Mouse (Mus musculus) testis, adult 2 months (tissue): ENCODE results near the gene Dedd2. TPM values are rescaled to one million over a fixed set of nuclear protein-coding genes. Genes with fewer than 3 reads are reported as not detected.

Source experiments
- H3K27ac ChIP-seq: fragments of 200-500 bp; 2 replicates; pipeline ENCODE4 v1.5.1; 2012; ENCODE audit warnings: low read depth, low read length; ENCODE audit not compliant: control insufficient read depth, insufficient read depth
- H3K27me3 ChIP-seq: fragments of 200-500 bp; 2 replicates; pipeline ENCODE4 v1.6.1; 2012; ENCODE audit warnings: mild to moderate bottlenecking, low read length, moderate library complexity; ENCODE audit not compliant: control insufficient read depth, insufficient read depth
- H3K36me3 ChIP-seq: fragments of 200-500 bp; 2 replicates; pipeline ENCODE4 v1.6.1; 2012; ENCODE audit warnings: mild to moderate bottlenecking, low read length; ENCODE audit not compliant: control insufficient read depth, insufficient read depth
- H3K4me1 ChIP-seq: fragments of 200-500 bp; 2 replicates; pipeline ENCODE4 v1.6.1; 2012; ENCODE audit warnings: low read length; ENCODE audit not compliant: control insufficient read depth, insufficient read depth
- H3K4me3 ChIP-seq: fragments of 200-500 bp; 2 replicates; pipeline ENCODE4 v1.5.1; 2012; ENCODE audit warnings: low read depth, mild to moderate bottlenecking, low read length, moderate library complexity, mixed read lengths; ENCODE audit not compliant: control insufficient read depth
- CTCF ChIP-seq: fragments of 200-500 bp; IDR thresholded peaks from 2 replicates; pipeline ENCODE4 v1.5.1; 2012; ENCODE audit warnings: low read depth, mild to moderate bottlenecking, inconsistent platforms, low read length, moderate library complexity; ENCODE audit not compliant: control insufficient read depth, insufficient read depth, insufficient replicate concordance
- POLR2A ChIP-seq: fragments of 200-500 bp; IDR thresholded peaks from 2 replicates; pipeline ENCODE4 v1.6.1; 2012; ENCODE audit warnings: low read depth, mild to moderate bottlenecking, inconsistent platforms, low read length, moderate library complexity; ENCODE audit not compliant: control insufficient read depth
- polyA plus RNA-seq: library from polyadenylated mRNA; depleted of rRNA; stranded (reverse); fragments of >200 nt; gene quantifications from 2 replicates; pipeline ENCODE4 v1.2.3, GENCODE M21; 2012

Gene Dedd2
- polyA plus RNA-seq, 1 experiment: 26.0 TPM

DNA sequence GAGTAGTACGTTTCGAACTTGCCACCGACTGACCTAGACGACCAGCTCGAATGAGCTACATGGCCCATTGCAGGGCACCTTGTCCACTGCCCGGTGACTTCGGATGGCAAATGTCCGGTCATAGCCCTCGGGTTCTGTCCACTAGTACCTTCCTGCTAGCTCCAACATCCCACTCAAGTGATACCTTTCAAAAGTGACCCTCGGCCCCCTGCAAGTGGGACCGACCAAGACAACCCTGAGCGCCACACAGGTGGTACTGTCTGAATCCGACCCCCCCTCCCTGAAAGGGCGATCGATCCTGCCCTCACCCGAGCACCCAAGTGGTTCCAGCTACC, 1.0 kb downstream of the Dedd2 start:
- Histone ChIP-seq H3K36me3 (no peaks in the 10 kb centered on the region), H3K27me3 (no peaks in the 10 kb centered on the region), H3K27ac (peak overlapping the region; percentile 93), H3K4me1 (peaks cover 30% of the 10 kb centered on the region), H3K4me3 (peak overlapping the region; percentile 91)
- TF ChIP-seq POLR2A (no peak; the same call in 1 of the 2 replicates), CTCF (no peak)

DNA sequence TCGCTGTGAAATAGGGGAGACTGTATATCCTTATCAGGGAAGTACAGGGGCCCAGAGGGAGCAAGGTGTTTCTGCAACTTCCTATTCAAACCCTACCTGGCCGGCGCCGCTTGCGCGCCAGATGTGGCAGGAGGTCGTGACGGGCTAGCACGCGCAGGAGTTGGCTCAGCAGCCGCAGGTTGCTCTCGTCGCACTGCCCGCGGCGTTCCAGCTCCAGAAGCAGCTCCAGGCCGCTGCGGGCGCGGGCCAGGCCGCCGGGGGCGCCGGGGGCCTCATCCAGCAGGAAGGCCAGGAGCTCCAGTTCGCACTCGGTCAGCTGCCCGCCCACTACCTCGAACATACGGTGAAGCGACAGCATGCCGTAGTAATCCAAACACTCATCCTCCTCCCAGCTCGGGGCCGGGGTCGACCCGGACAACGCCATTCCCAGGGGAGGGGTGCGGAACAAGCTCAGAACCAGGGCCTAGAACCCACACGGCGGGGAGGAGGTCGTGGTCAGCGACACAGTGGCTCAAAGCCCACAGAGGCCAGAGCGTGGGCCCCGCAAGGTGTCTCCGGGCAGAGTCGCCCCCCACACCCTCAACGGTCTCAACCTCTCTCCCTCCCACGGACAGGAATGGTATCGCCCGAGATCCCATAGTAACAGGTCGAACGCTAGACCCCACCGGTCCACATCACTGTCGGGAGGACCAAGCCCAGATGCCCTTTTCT, 1.6 kb downstream of the Dedd2 start:
- peak overlapping the region; percentile 93 for H3K27ac ChIP-seq
- peak overlapping the region; percentile 91 for H3K4me3 ChIP-seq
- H3K4me1 ChIP-seq: peaks cover 30% of the 10 kb centered on the region
- no peaks in the 10 kb centered on the region for H3K27me3 ChIP-seq
- no peaks in the 10 kb centered on the region for H3K36me3 ChIP-seq
- TF ChIP-seq POLR2A (0 out of 2 replicates have a peak, but pooled peaks have one; percentile 75), CTCF (no peak)

DNA sequence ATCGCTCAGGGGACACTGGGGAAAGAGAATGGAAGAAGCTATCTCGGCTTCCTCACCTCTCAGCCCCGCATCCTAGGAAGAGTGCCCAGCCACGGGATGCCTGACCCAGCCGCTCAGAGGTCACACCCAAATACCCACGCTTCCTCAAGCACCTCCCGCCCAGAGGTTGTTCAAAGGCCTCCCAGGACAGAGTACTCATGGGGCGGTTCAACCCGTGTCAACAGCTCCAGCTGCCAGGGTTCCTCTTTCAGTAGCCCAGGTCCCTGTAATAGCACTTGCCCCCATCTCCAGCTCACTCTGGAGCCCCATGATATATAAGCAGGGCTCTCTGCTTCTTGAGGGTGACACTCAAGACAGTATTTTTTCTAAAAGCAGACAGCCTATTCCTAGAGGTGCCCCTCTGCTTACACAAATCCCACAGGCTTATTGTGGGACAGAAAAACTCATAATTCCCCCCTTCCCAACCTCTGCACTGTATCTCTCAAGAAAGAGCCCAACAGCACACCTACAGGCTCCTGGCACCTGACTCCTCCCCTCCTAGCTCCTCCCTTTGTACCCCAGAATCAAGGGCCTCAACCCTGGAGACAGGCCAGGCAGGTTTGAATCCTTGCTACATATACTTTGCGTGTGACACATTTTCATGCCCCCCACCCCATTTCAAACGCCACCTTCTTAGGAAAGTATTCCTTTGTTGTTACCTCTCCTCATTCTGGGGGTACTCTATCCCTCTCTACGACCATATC, 2.6 kb downstream of the Dedd2 start:
- H3K4me1 ChIP-seq: peaks cover 30% of the 10 kb centered on the region
- peak overlapping the region; percentile 91 for H3K4me3 ChIP-seq
- no peaks in the 10 kb centered on the region for H3K36me3 ChIP-seq
- TF ChIP-seq POLR2A (no peak), CTCF (no peak)
- H3K27me3 ChIP-seq: no peaks in the 10 kb centered on the region
- H3K27ac ChIP-seq: no peak overlapping the region

DNA sequence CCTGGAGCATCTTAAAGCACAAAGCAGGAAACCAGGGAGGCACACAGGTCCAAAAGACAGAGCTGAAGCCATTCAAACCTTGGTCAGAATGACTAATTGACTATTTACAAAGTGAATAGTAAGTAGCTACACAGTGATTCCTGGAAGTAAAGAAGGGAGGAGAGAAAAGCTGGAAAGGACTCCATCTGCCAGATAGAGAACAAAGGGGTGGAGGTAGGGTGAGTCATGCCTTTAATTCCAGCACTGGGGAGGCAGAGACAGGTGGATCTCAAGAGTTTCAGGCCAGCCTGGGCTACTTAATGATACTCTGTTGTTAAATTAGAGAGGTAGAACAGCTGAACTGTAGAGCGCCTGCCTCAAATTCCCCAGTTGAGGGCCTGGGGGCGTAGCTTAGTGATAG, 6.2 kb downstream of the Dedd2 start:
- Histone ChIP-seq H3K36me3 (peaks cover 2% of the 10 kb centered on the region; the same call in 1 of the 2 replicates), H3K4me1 (peaks cover 13% of the 10 kb centered on the region), H3K27me3 (no peaks in the 10 kb centered on the region), H3K27ac (no peak overlapping the region), H3K4me3 (no peak overlapping the region)
- TF ChIP-seq POLR2A (no peak), CTCF (no peak)

DNA sequence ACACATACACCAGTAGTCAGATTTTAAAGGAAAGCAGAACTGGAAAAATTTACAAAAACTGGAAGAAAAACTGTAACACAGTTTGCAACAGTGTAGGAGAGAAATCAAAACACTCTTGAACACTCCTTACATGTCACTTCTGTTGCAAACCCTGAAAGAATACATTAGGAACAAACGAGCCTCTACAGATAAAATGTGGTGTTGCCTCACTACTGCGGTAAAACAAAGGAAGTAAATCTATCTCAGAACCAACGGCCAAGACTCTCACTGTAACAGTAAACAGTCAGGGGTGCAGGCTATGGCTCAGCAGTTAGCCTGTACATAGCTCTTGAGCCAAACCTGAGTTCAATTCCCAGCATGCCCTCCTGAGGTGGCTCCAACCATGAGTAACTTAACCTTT, 7.3 kb downstream of the Dedd2 start:
- TF ChIP-seq CTCF (no peak), POLR2A (no peak)
- H3K36me3 ChIP-seq: peaks cover 2% of the 10 kb centered on the region; the same call in 1 of the 2 replicates
- no peak overlapping the region for H3K4me3 ChIP-seq
- no peak overlapping the region for H3K27ac ChIP-seq
- H3K27me3 ChIP-seq: no peaks in the 10 kb centered on the region
- H3K4me1 ChIP-seq: peaks cover 5% of the 10 kb centered on the region

DNA sequence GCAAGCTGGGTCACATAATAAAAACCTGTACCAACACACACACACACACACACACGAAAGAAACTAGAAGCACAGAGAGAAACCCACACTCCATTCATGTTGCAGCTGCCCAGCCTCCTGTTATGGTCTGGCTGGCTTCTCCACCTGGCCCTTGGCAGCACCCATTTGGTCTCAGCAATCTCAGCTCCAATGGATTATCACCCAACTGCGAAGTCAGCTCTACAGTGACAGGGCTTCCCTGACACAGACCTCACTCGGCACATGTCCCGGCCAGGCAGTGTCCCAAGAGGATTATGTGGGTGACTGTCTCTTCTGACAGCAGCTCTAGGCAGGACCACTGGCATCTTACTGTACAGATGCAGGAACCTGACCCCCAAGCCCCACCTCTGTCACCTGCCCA, 9.9 kb downstream of the Dedd2 start:
- Histone ChIP-seq H3K27ac (no peak overlapping the region), H3K27me3 (no peaks in the 10 kb centered on the region), H3K4me3 (no peak overlapping the region), H3K4me1 (no peaks in the 10 kb centered on the region), H3K36me3 (peaks cover 2% of the 10 kb centered on the region; the same call in 1 of the 2 replicates)
- TF ChIP-seq CTCF: no peak
- no peak for TF ChIP-seq POLR2A

DNA sequence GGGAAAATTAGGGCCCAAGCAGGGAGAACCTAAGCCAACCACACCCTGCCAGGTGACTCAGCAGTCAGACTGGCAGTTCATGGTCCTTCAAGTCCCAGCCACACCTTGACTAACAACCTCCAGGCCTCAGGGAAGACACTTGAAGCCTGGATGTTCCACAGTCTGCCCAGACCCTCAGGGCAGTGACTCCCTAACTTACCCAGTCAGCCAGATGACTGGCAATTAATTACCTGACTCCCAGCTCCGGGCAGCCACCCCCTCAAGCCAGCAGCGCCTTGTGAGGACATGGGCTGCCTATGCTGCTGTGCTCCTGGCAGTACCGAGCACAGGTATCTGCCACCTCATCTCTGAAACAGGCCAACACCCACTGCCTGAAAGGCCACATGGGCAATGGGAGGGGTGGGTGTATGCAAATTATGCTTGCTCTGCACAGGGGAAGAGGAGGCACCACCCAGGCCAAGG, 11.2 kb downstream of the Dedd2 start:
- no peak for TF ChIP-seq CTCF
- TF ChIP-seq POLR2A: no peak
- Histone ChIP-seq H3K36me3 (peaks cover 2% of the 10 kb centered on the region; the same call in 1 of the 2 replicates), H3K4me3 (no peak overlapping the region), H3K27me3 (no peaks in the 10 kb centered on the region), H3K27ac (no peak overlapping the region), H3K4me1 (no peaks in the 10 kb centered on the region)
